Mouse (Mus musculus): ENCODE data around the gene Zfp967.
"Not testable (repeated sequence)": the region's sequence is repeated elsewhere in the genome, so short reads cannot be mapped to it uniquely, and the experiment has no call there.

DNA sequence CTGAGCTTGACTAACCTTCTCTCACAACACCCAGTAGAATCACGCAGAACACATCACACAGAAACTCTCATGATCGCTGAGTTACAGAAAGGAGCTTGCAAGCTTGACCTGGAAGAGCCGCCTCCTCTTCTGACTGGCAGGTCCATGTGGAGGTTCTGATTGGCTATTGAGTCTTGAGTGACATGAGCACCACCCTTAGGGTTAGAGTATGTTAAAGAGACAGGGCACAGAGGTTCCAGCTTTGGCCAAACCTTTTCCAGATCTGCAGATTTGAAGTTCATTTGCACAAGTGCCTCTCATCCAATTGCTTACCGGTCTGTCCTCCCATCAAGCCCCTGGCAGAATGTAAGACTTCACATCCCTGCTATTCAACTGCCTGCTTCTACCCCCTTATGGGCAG, 34.2 kb upstream of the Zfp967 start, which contains the start of gene Gm14434:
- TF ChIP-seq REST (IDR thresholded peaks at IDR 0.05; ENCODE audit: insufficient read depth, insufficient read length); E2F4 (IDR thresholded peaks at IDR 0.05; ENCODE audit: insufficient read depth); CEBPB (IDR thresholded peaks at IDR 0.05; ENCODE audit: insufficient read depth, poor library complexity, severe bottlenecking); POLR2A (IDR thresholded peaks at IDR 0.05; ENCODE audit: insufficient read length, low read depth); TCF3 (IDR thresholded peaks at IDR 0.05; ENCODE audit: insufficient read length, low read depth); MAX (IDR thresholded peaks at IDR 0.05; ENCODE audit: low read depth): not testable (repeated sequence)
